Mouse (Mus musculus): ENCODE results near the gene Jaml.
"Not testable (repeated sequence)": the region's sequence is repeated elsewhere in the genome, so short reads cannot be mapped to it uniquely, and the experiment has no call there.

Jaml gene

GRCm38 (mm10) chr9:45079011-45079410 lies at the start of gene Jaml:
Gene Jaml (plus strand): TSS chr9:45079183.
- no peak for DNase-seq (ENCODE audit: low spot score)

- no peak for DNase-seq (ENCODE audit: low spot score)
These were observed 48.6 kb upstream of the Jaml start for GRCm38 (mm10) chr9:45030341-45030740.

- no peak for DNase-seq (ENCODE audit: low spot score)
These were observed 46.7 kb upstream of the Jaml start for GRCm38 (mm10) chr9:45032261-45032660.

GRCm38 (mm10) chr9:45034526-45034925 lies 44.5 kb upstream of the Jaml start:
- no peak for DNase-seq (ENCODE audit: low spot score)

GRCm38 (mm10) chr9:45037803-45038202 lies 41.2 kb upstream of the Jaml start:
- DNase-seq (ENCODE audit: low spot score) = not testable (repeated sequence)

- no peak for DNase-seq (ENCODE audit: low spot score)
These were observed 39.5 kb upstream of the Jaml start, which contains the start of gene Mpzl2 for GRCm38 (mm10) chr9:45039499-45039898. Gene Mpzl2 (plus strand): TSS chr9:45039799.

- no peak for DNase-seq (ENCODE audit: low spot score)
These were observed 38.7 kb upstream of the Jaml start for GRCm38 (mm10) chr9:45040066-45040845.

- no peak for DNase-seq (ENCODE audit: low spot score)
These were observed 37.7 kb upstream of the Jaml start for GRCm38 (mm10) chr9:45041131-45041838.

GRCm38 (mm10) chr9:45042056-45042720 lies 36.8 kb upstream of the Jaml start:
- DNase-seq (ENCODE audit: low spot score) = no peak

- no peak for DNase-seq (ENCODE audit: low spot score)
These were observed 36.0 kb upstream of the Jaml start for GRCm38 (mm10) chr9:45042947-45043346.

- DNase-seq (ENCODE audit: low spot score) = no peak
These were observed 32.0 kb upstream of the Jaml start for GRCm38 (mm10) chr9:45046973-45047372.

- DNase-seq (ENCODE audit: low spot score) = peak; percentile 27
These were observed 30.5 kb upstream of the Jaml start for GRCm38 (mm10) chr9:45048511-45048910.

- DNase-seq (ENCODE audit: low spot score) = no peak
These were observed 29.3 kb upstream of the Jaml start for GRCm38 (mm10) chr9:45049731-45050130.

- DNase-seq (ENCODE audit: low spot score) = no peak
These were observed 28.7 kb upstream of the Jaml start for GRCm38 (mm10) chr9:45050301-45050700.

GRCm38 (mm10) chr9:45055082-45055713 lies 23.8 kb upstream of the Jaml start, which contains the start of gene Mpzl3:
Gene Mpzl3 (plus strand): TSS chr9:45055186.
- peak; percentile 89 for DNase-seq (ENCODE audit: low spot score)

- no peak for DNase-seq (ENCODE audit: low spot score)
These were observed 20.6 kb upstream of the Jaml start for GRCm38 (mm10) chr9:45058304-45058940.

- no peak for DNase-seq (ENCODE audit: low spot score)
These were observed 18.8 kb upstream of the Jaml start for GRCm38 (mm10) chr9:45060151-45060550.

- no peak for DNase-seq (ENCODE audit: low spot score)
These were observed 16.3 kb upstream of the Jaml start for GRCm38 (mm10) chr9:45062677-45063076.

GRCm38 (mm10) chr9:45064421-45064820 lies 14.6 kb upstream of the Jaml start:
- DNase-seq (ENCODE audit: low spot score) = no peak

GRCm38 (mm10) chr9:45066735-45067134 lies 12.2 kb upstream of the Jaml start:
- no peak for DNase-seq (ENCODE audit: low spot score)

- DNase-seq (ENCODE audit: low spot score) = no peak
These were observed 7.2 kb upstream of the Jaml start for GRCm38 (mm10) chr9:45071800-45072199.

GRCm38 (mm10) chr9:45077859-45078258 lies 1.1 kb upstream of the Jaml start:
- no peak for DNase-seq (ENCODE audit: low spot score)

Data from layer of hippocampus, adult 11-12 months (tissue).